Mouse (Mus musculus) layer of hippocampus, adult 9-10 months (tissue): ENCODE measurements around the gene Lama2.
A peak's percentile ranks its signal among the peaks of the same experiment; 100 is the strongest.

Experiments used
- DNase-seq: peaks from one replicate; pipeline ENCODE4 v3.0.0; 2022; ENCODE audit warnings: low spot score

Lama2 gene

GRCm38 (mm10) chr10:27619658-27620057 lies at the start of gene Lama2:
Gene Lama2 (minus strand): TSS chr10:27619758.
- DNase-seq = no peak

GRCm38 (mm10) chr10:27664391-27664790 lies 44.8 kb upstream of the Lama2 start:
- no peak for DNase-seq

GRCm38 (mm10) chr10:27663396-27663795 lies 43.8 kb upstream of the Lama2 start:
- no peak for DNase-seq

GRCm38 (mm10) chr10:27654164-27654563 lies 34.6 kb upstream of the Lama2 start:
- DNase-seq = no peak

GRCm38 (mm10) chr10:27652694-27653335 lies 33.3 kb upstream of the Lama2 start:
- no peak for DNase-seq

GRCm38 (mm10) chr10:27635721-27636120 lies 16.2 kb upstream of the Lama2 start:
- DNase-seq = no peak

GRCm38 (mm10) chr10:27631002-27631401 lies 11.4 kb upstream of the Lama2 start:
- DNase-seq = peak; percentile 48

- DNase-seq = no peak
Observed at GRCm38 (mm10) chr10:27621697-27622449, 2.3 kb upstream of the Lama2 start.

GRCm38 (mm10) chr10:27617522-27618020 lies 2.0 kb downstream of the Lama2 start:
- DNase-seq = no peak

GRCm38 (mm10) chr10:27616641-27617415 lies 2.7 kb downstream of the Lama2 start:
- no peak for DNase-seq

GRCm38 (mm10) chr10:27595675-27596074 lies 23.9 kb downstream of the Lama2 start:
- DNase-seq = no peak

- no peak for DNase-seq
Observed at GRCm38 (mm10) chr10:27533217-27533616, 86.3 kb downstream of the Lama2 start.

GRCm38 (mm10) chr10:27508847-27509459 lies 110.6 kb downstream of the Lama2 start:
- no peak for DNase-seq

- no peak for DNase-seq
Observed at GRCm38 (mm10) chr10:27500863-27501262, 118.7 kb downstream of the Lama2 start.

GRCm38 (mm10) chr10:27488452-27488851 lies 131.1 kb downstream of the Lama2 start:
- no peak for DNase-seq

- DNase-seq = peak; percentile 13
Observed at GRCm38 (mm10) chr10:27484041-27484440, 135.5 kb downstream of the Lama2 start.

GRCm38 (mm10) chr10:27475540-27475939 lies 144.0 kb downstream of the Lama2 start:
- DNase-seq = no peak

- no peak for DNase-seq
Observed at GRCm38 (mm10) chr10:27468274-27468673, 151.3 kb downstream of the Lama2 start.

GRCm38 (mm10) chr10:27413583-27414465 lies 205.7 kb downstream of the Lama2 start:
- no peak for DNase-seq

GRCm38 (mm10) chr10:27390753-27391152 lies 228.8 kb downstream of the Lama2 start:
- no peak for DNase-seq

GRCm38 (mm10) chr10:27387531-27387930 lies 232.0 kb downstream of the Lama2 start:
- DNase-seq = no peak
